Mouse (Mus musculus): ENCODE data around the gene Sult1e1.

- TF ChIP-seq MYOG (IDR thresholded peaks at IDR 0.05; ENCODE audit: control insufficient read depth, extremely low read depth, insufficient read length) (no peak), CTCF (IDR thresholded peaks at IDR 0.05; ENCODE audit: control insufficient read depth, insufficient read depth, insufficient read length) (no peak), MAX (IDR thresholded peaks at IDR 0.05) (no peak), MYOD1 (IDR thresholded peaks at IDR 0.05; ENCODE audit: control insufficient read depth, insufficient read length, low read depth) (no peak)
These were observed 11.0 kb downstream of the Sult1e1 start for GRCm38 (mm10) chr5:87580389-87580788.
